Mouse (Mus musculus): Measurements from ENCODE around the gene Galnt9. TPM values are rescaled to one million over a fixed set of nuclear protein-coding genes. Genes with fewer than 3 reads are reported as not detected.

Gene Galnt9
- polyA plus RNA-seq, 1 experiment from 2014 or later, result 1.2 TPM

DNA sequence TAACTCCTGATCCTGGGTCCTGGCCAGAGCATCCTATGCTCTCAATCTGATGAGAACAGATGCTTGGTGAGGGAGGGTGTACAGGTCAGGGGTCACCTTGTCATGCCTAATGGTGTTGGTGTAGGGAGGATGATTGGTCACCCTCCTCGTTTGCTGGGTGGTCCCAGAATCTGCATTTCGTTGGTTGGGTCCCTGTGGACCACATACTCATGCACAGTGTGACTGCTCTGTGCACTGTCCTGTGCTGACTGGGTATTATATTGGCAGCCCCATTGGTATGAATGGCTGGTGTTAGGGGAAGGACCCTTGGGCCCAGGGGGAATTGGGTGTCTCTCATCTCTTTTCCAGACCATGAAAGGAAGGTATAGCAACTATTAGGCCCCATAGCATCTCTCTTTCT, 11.0 kb downstream of the Galnt9 start:
- WGBS, result 62% methylated on average over 2 of the region's 2 CpGs
- ATAC-seq (ENCODE audit: insufficient number of reproducible peaks, insufficient read depth, low FRiP score, low read depth), result no peak
- no peak overlapping the region for H3K27ac ChIP-seq (ENCODE audit: low read length)

DNA sequence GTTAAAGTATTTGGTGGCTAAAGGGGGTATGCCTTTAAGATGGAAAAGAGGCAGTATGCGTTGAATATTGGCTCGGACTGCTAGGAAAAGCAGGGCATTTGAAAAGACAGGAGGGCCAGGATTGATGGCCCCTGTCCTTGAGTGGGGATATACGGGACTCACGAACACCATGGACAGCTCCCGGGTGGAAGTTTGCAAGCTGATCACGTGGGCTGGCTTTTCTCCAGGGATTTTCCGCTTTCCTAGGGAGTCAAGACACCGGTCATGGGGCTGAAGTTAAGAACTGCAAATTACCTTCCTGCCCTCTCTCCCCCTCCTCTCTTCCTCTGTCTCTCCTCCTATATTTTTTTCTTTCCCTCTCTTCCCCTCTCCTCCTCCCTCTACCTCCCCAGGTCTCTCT, 14.2 kb downstream of the Galnt9 start:
- Histone ChIP-seq H3K9me3 (ENCODE audit: control insufficient read depth, low read depth, low read length) (no peaks in the 10 kb centered on the region), H3K36me3 (ENCODE audit: control insufficient read depth, insufficient read depth, low read length) (no peaks in the 10 kb centered on the region), H3K9ac (replicated peaks; ENCODE audit: low read depth, low read length) (no peak overlapping the region), H3K4me1 (ENCODE audit: control insufficient read depth, insufficient read depth, low read length) (no peaks in the 10 kb centered on the region), H3K4me2 (replicated peaks; ENCODE audit: low read depth, low read length) (no peak overlapping the region), H3K27ac (ENCODE audit: low read length) (no peak overlapping the region), H3K27me3 (ENCODE audit: control insufficient read depth, insufficient read depth, low read length) (no peaks in the 10 kb centered on the region), H3K4me3 (ENCODE audit: low read depth, low read length) (no peak overlapping the region)
- peak; percentile 23; the same call in 1 of the 2 replicates for ATAC-seq (ENCODE audit: insufficient number of reproducible peaks, insufficient read depth, low FRiP score, low read depth)
- 6% methylated on average over 8 of the region's 8 CpGs for WGBS

More for the DNA sequence above, 11.0 kb downstream of the Galnt9 start:
- Histone ChIP-seq H3K4me2 (replicated peaks; ENCODE audit: low read depth, low read length) (no peak overlapping the region), H3K9ac (replicated peaks; ENCODE audit: low read depth, low read length) (no peak overlapping the region), H3K27me3 (ENCODE audit: control insufficient read depth, insufficient read depth, low read length) (no peaks in the 10 kb centered on the region), H3K9me3 (ENCODE audit: control insufficient read depth, low read depth, low read length) (no peaks in the 10 kb centered on the region), H3K4me1 (ENCODE audit: control insufficient read depth, insufficient read depth, low read length) (no peaks in the 10 kb centered on the region), H3K36me3 (ENCODE audit: control insufficient read depth, insufficient read depth, low read length) (no peaks in the 10 kb centered on the region), H3K4me3 (ENCODE audit: low read depth, low read length) (no peak overlapping the region)

GRCm38 (mm10) chr5:110559679-110560078, 15.5 kb downstream of the Galnt9 start:
- Histone ChIP-seq H3K9ac (replicated peaks; ENCODE audit: low read depth, low read length) (no peak overlapping the region), H3K9me3 (ENCODE audit: control insufficient read depth, low read depth, low read length) (no peaks in the 10 kb centered on the region), H3K27ac (ENCODE audit: low read length) (no peak overlapping the region), H3K4me1 (ENCODE audit: control insufficient read depth, insufficient read depth, low read length) (no peaks in the 10 kb centered on the region), H3K4me2 (replicated peaks; ENCODE audit: low read depth, low read length) (no peak overlapping the region), H3K4me3 (ENCODE audit: low read depth, low read length) (no peak overlapping the region), H3K36me3 (ENCODE audit: control insufficient read depth, insufficient read depth, low read length) (no peaks in the 10 kb centered on the region), H3K27me3 (ENCODE audit: control insufficient read depth, insufficient read depth, low read length) (no peaks in the 10 kb centered on the region)
- 87% methylated on average over 8 of the region's 8 CpGs for WGBS
- ATAC-seq (ENCODE audit: insufficient number of reproducible peaks, insufficient read depth, low FRiP score, low read depth), result no peak

- Histone ChIP-seq H3K4me2 (replicated peaks; ENCODE audit: low read depth, low read length) (no peak overlapping the region), H3K4me1 (ENCODE audit: control insufficient read depth, insufficient read depth, low read length) (no peaks in the 10 kb centered on the region), H3K36me3 (ENCODE audit: control insufficient read depth, insufficient read depth, low read length) (no peaks in the 10 kb centered on the region), H3K27ac (ENCODE audit: low read length) (no peak overlapping the region), H3K27me3 (ENCODE audit: control insufficient read depth, insufficient read depth, low read length) (no peaks in the 10 kb centered on the region), H3K9ac (replicated peaks; ENCODE audit: low read depth, low read length) (no peak overlapping the region), H3K9me3 (ENCODE audit: control insufficient read depth, low read depth, low read length) (no peaks in the 10 kb centered on the region), H3K4me3 (ENCODE audit: low read depth, low read length) (no peak overlapping the region)
- 76% methylated on average over 16 of the region's 16 CpGs for WGBS
- no peak for ATAC-seq (ENCODE audit: insufficient number of reproducible peaks, insufficient read depth, low FRiP score, low read depth)
Observed at GRCm38 (mm10) chr5:110562741-110563326, 18.7 kb downstream of the Galnt9 start.

DNA sequence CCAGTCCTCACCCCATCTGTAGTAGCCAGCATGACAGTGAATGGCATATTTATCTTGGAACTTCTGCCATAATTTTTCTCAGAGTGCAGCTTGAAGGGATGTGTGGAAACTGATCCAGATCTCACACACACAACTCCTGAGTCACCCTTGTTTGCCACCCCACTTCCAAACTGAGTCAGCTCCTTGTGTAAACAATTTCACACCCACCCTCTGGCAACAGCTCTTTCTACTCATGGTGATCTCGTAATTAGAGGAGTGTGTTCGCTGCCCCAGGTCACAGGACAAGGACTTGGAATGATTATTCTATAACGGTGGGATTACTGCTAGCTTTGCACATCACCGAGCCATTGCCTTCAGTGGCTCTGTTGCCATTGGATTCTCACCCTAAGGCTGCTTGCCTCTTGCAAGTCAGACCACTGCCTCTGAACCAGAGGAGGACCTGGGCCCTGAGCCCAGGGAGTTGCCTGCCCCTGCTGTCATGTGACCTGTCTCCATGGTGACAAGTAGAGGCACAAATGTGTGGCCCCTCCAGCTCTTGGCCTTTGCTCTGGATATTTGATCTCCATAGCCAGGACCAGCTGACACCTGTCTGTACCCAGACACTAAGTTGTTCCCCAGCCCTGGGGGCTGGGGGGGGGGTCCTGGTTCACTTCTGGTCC, 21.0 kb downstream of the Galnt9 start:
- no peak overlapping the region for H3K4me3 ChIP-seq (ENCODE audit: low read depth, low read length)
- no peak overlapping the region for H3K27ac ChIP-seq (ENCODE audit: low read length)
- H3K4me1 ChIP-seq (ENCODE audit: control insufficient read depth, insufficient read depth, low read length), result no peaks in the 10 kb centered on the region
- peak; percentile 61; the same call in 1 of the 2 replicates for ATAC-seq (ENCODE audit: insufficient number of reproducible peaks, insufficient read depth, low FRiP score, low read depth)
- H3K36me3 ChIP-seq (ENCODE audit: control insufficient read depth, insufficient read depth, low read length), result no peaks in the 10 kb centered on the region
- no peak overlapping the region for H3K9ac ChIP-seq (replicated peaks; ENCODE audit: low read depth, low read length)
- no peak overlapping the region for H3K4me2 ChIP-seq (replicated peaks; ENCODE audit: low read depth, low read length)
- no peaks in the 10 kb centered on the region for H3K9me3 ChIP-seq (ENCODE audit: control insufficient read depth, low read depth, low read length)
- no peaks in the 10 kb centered on the region for H3K27me3 ChIP-seq (ENCODE audit: control insufficient read depth, insufficient read depth, low read length)
- 37% methylated on average over 4 of the region's 4 CpGs for WGBS

- Histone ChIP-seq H3K36me3 (ENCODE audit: control insufficient read depth, insufficient read depth, low read length) (no peaks in the 10 kb centered on the region), H3K9me3 (ENCODE audit: control insufficient read depth, low read depth, low read length) (no peaks in the 10 kb centered on the region), H3K27me3 (ENCODE audit: control insufficient read depth, insufficient read depth, low read length) (no peaks in the 10 kb centered on the region), H3K9ac (replicated peaks; ENCODE audit: low read depth, low read length) (no peak overlapping the region), H3K4me3 (ENCODE audit: low read depth, low read length) (no peak overlapping the region), H3K4me1 (ENCODE audit: control insufficient read depth, insufficient read depth, low read length) (0 out of 2 replicates have a peak, but pooled peaks cover 2% of the 10 kb centered on the region), H3K4me2 (replicated peaks; ENCODE audit: low read depth, low read length) (no peak overlapping the region), H3K27ac (ENCODE audit: low read length) (no peak overlapping the region)
- no peak for ATAC-seq (ENCODE audit: insufficient number of reproducible peaks, insufficient read depth, low FRiP score, low read depth)
- 83% methylated on average over 2 of the region's 2 CpGs for WGBS
Observed at GRCm38 (mm10) chr5:110567547-110567946, 23.4 kb downstream of the Galnt9 start.

DNA sequence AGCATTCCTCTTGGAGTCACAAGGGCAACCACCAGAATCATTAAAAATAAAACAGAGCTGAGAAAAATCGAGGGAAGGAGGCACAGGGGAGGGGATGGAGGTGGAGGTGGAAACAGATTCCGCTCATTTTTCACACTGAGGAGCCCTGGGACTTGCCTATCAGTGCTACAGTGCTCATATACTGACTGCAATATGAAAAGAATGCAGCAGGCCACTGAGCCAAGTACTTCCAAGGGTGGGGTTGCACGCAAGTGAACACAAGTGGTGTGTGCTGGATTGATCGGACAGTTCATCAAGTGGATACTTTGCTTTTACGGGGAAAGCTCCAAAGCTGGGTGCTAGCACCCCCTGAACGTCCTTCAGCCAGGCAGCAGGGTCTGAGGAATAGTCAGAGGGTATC, 30.7 kb downstream of the Galnt9 start:
- ATAC-seq (ENCODE audit: insufficient number of reproducible peaks, insufficient read depth, low FRiP score, low read depth), result no peak
- WGBS, result 64% methylated on average over 6 of the region's 6 CpGs
- Histone ChIP-seq H3K9me3 (ENCODE audit: control insufficient read depth, low read depth, low read length) (no peaks in the 10 kb centered on the region), H3K27me3 (ENCODE audit: control insufficient read depth, insufficient read depth, low read length) (no peaks in the 10 kb centered on the region), H3K27ac (ENCODE audit: low read length) (no peak overlapping the region), H3K4me3 (ENCODE audit: low read depth, low read length) (no peak overlapping the region), H3K9ac (replicated peaks; ENCODE audit: low read depth, low read length) (no peak overlapping the region), H3K36me3 (ENCODE audit: control insufficient read depth, insufficient read depth, low read length) (no peaks in the 10 kb centered on the region), H3K4me2 (replicated peaks; ENCODE audit: low read depth, low read length) (no peak overlapping the region), H3K4me1 (ENCODE audit: control insufficient read depth, insufficient read depth, low read length) (0 out of 2 replicates have a peak, but pooled peaks cover 2% of the 10 kb centered on the region)

- Histone ChIP-seq H3K27me3 (ENCODE audit: control insufficient read depth, insufficient read depth, low read length) (no peaks in the 10 kb centered on the region), H3K9ac (replicated peaks; ENCODE audit: low read depth, low read length) (no peak overlapping the region), H3K4me2 (replicated peaks; ENCODE audit: low read depth, low read length) (no peak overlapping the region), H3K27ac (ENCODE audit: low read length) (no peak overlapping the region), H3K9me3 (ENCODE audit: control insufficient read depth, low read depth, low read length) (no peaks in the 10 kb centered on the region), H3K4me3 (ENCODE audit: low read depth, low read length) (no peak overlapping the region), H3K4me1 (ENCODE audit: control insufficient read depth, insufficient read depth, low read length) (no peaks in the 10 kb centered on the region), H3K36me3 (ENCODE audit: control insufficient read depth, insufficient read depth, low read length) (no peaks in the 10 kb centered on the region)
- no peak for ATAC-seq (ENCODE audit: insufficient number of reproducible peaks, insufficient read depth, low FRiP score, low read depth)
- WGBS, result 86% methylated on average over 4 of the region's 4 CpGs
Observed at GRCm38 (mm10) chr5:110579296-110579695, 35.1 kb downstream of the Galnt9 start.
